Mouse (Mus musculus) kidney, postnatal 0 days (tissue): Measurements from ENCODE around the gene Camsap3. TPM values are rescaled to one million over a fixed set of nuclear protein-coding genes. Genes with fewer than 3 reads are reported as not detected.

Experiments
- ATAC-seq: fragments of 200-750 bp; cut with Nextera tagmentation; replicated peaks from 2 replicates; pipeline ENCODE4 v1.8.0; 2017; ENCODE audit warnings: low read depth, moderate number of reproducible peaks, moderate TSS enrichment, moderate library complexity; ENCODE audit not compliant: low FRiP score
- DNase-seq: peaks from one replicate; pipeline ENCODE4 v3.0.0-alpha.2; 2016; ENCODE audit warnings: low spot score
- H3K27ac ChIP-seq: fragments of 300-500 bp; sonication (generic); 2 replicates; pipeline ENCODE4 v1.5.1; 2014; ENCODE audit warnings: mild to moderate bottlenecking
- H3K27me3 ChIP-seq: fragments of 300-500 bp; sonication (generic); 2 replicates; pipeline ENCODE4 v1.6.1; 2014; ENCODE audit warnings: low read length, mixed read lengths; ENCODE audit not compliant: insufficient read depth
- H3K36me3 ChIP-seq: fragments of 300-500 bp; sonication (generic); 2 replicates; pipeline ENCODE4 v1.6.1; 2014; ENCODE audit warnings: low read length, mixed read lengths; ENCODE audit not compliant: insufficient read depth
- H3K4me1 ChIP-seq: fragments of 300-500 bp; sonication (generic); replicated peaks from 2 replicates; pipeline ENCODE4 v1.6.1; 2014; ENCODE audit warnings: antibody characterized with exemption, low read length, mixed read lengths; ENCODE audit not compliant: insufficient read depth
- H3K4me2 ChIP-seq: fragments of 300-500 bp; sonication (generic); 2 replicates; pipeline ENCODE4 v1.6.1; 2014; ENCODE audit warnings: mild to moderate bottlenecking, low read length, moderate library complexity, mixed read lengths
- H3K4me3 ChIP-seq: fragments of 300-500 bp; sonication (generic); replicated peaks from 2 replicates; pipeline ENCODE4 v1.5.1; 2014; ENCODE audit warnings: low read depth, low read length
- H3K9ac ChIP-seq: fragments of 300-500 bp; sonication (generic); 2 replicates; pipeline ENCODE4 v1.6.1; 2014; ENCODE audit warnings: low read depth, low read length
- H3K9me3 ChIP-seq: fragments of 300-500 bp; sonication (generic); replicated peaks from 2 replicates; pipeline ENCODE4 v1.6.1; 2016; ENCODE audit warnings: low read length, inconsistent platforms, mixed read lengths
- CTCF ChIP-seq: IDR thresholded peaks from 2 replicates; pipeline ENCODE4 v1.5.1; 2016; ENCODE audit warnings: antibody characterized with exemption, low read depth, mild to moderate bottlenecking, moderate library complexity
- WGBS: fragments of 180-500 bp; shearing (Covaris S2); extraction: QIAGEN DNeasy Blood & Tissue Kit; methylation state at CpG from one replicate; pipeline ENCODE4 v1.1.7; 2014; 5-methylcytosine and 5-hydroxymethylcytosine counted together
- polyA plus RNA-seq: library from polyadenylated mRNA; unstranded; fragments of >200 nt; fragmentation: Nextera tagmentation; extraction: Ambion mirVana; gene quantifications from 2 replicates; pipeline ENCODE4 v1.2.1, GENCODE M21; 2015

The Camsap3 gene
- polyA plus RNA-seq, 1 experiment from 2014 or later = 11.6 TPM

DNA sequence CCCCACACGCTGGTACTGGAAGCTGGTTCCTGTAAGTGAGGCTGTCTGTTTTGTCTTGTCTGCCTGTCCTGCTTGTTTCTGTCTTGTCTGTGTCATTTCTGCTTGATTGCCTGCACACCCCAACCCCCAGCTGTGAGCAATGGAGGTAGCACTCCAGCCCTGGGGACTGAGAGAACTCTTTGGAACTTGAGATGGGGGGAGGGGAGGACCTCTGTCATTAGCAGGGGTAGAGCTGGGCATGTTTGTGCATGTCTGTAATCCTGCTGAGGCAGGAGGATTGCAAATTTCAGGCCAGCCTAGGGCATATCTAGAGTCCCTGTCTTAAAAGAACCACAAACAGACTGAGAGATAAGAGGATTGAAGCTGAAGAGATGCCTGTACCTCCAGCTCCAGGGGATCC, 12.1 kb downstream of the Camsap3 start:
- DNase-seq (no peak), ATAC-seq (no peak)
- TF ChIP-seq CTCF = no peak
- no peak overlapping the region for H3K4me3 ChIP-seq
- H3K9ac ChIP-seq = no peak overlapping the region
- H3K36me3 ChIP-seq = 0 out of 2 replicates have a peak, but pooled peaks cover 4% of the 10 kb centered on the region
- no peak overlapping the region for H3K27ac ChIP-seq
- H3K4me1 ChIP-seq = peaks cover 3% of the 10 kb centered on the region; the same call in 1 of the 2 replicates
- no peak overlapping the region for H3K4me2 ChIP-seq
- WGBS = 82% methylated on average over 1 of the region's 1 CpGs
- no peaks in the 10 kb centered on the region for H3K27me3 ChIP-seq
- H3K9me3 ChIP-seq = no peaks in the 10 kb centered on the region

GRCm38 (mm10) chr8:3600401-3600800, 13.3 kb downstream of the Camsap3 start:
- Histone ChIP-seq H3K9ac (no peak overlapping the region), H3K27ac (no peak overlapping the region), H3K9me3 (no peaks in the 10 kb centered on the region), H3K27me3 (no peaks in the 10 kb centered on the region), H3K4me2 (no peak overlapping the region), H3K4me3 (no peak overlapping the region), H3K4me1 (peaks cover 3% of the 10 kb centered on the region; the same call in 1 of the 2 replicates), H3K36me3 (0 out of 2 replicates have a peak, but pooled peaks cover 4% of the 10 kb centered on the region)
- ATAC-seq = no peak
- no peak for TF ChIP-seq CTCF
- no peak for DNase-seq
- WGBS = 80% methylated on average over 6 of the region's 6 CpGs

- Histone ChIP-seq H3K27me3 (no peaks in the 10 kb centered on the region), H3K4me1 (no peaks in the 10 kb centered on the region), H3K4me2 (no peak overlapping the region), H3K36me3 (0 out of 2 replicates have a peak, but pooled peaks cover 5% of the 10 kb centered on the region), H3K9me3 (no peaks in the 10 kb centered on the region), H3K27ac (no peak overlapping the region), H3K9ac (no peak overlapping the region), H3K4me3 (no peak overlapping the region)
- ATAC-seq (no peak), DNase-seq (no peak)
- no peak for TF ChIP-seq CTCF
- WGBS = 64% methylated on average over 13 of the region's 13 CpGs
Measured at GRCm38 (mm10) chr8:3603439-3603838, 16.3 kb downstream of the Camsap3 start.

DNA sequence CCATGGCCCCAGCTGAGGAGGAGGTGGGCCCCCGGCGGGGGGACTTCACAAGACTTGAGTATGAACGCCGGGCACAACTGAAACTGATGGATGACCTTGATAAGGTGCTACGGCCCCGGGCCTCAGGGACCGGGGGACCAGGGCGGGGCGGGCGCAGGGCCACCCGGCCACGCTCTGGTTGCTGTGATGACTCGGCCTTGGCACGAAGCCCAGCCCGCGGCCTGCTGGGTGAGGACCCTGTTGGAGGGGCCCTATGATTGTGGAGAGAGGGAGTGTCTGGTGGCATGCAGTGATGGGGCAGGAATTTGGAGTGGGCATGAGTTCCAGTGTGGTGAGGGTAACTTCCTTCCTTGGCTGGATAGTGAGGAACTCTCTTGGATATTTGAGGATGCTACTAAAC, 19.5 kb downstream of the Camsap3 start:
- Histone ChIP-seq H3K27me3 (no peaks in the 10 kb centered on the region), H3K9me3 (no peaks in the 10 kb centered on the region), H3K4me3 (no peak overlapping the region), H3K9ac (no peak overlapping the region), H3K36me3 (peaks cover 28% of the 10 kb centered on the region), H3K4me1 (no peaks in the 10 kb centered on the region), H3K4me2 (no peak overlapping the region), H3K27ac (peak overlapping the region; percentile 25; the same call in 1 of the 2 replicates)
- 68% methylated on average over 16 of the region's 16 CpGs for WGBS
- no peak for ATAC-seq
- DNase-seq = no peak
- no peak for TF ChIP-seq CTCF

GRCm38 (mm10) chr8:3607822-3608221, 20.7 kb downstream of the Camsap3 start:
- no peak overlapping the region for H3K9ac ChIP-seq
- H3K9me3 ChIP-seq = no peaks in the 10 kb centered on the region
- H3K27ac ChIP-seq = no peak overlapping the region
- no peaks in the 10 kb centered on the region for H3K4me1 ChIP-seq
- H3K36me3 ChIP-seq = peaks cover 38% of the 10 kb centered on the region
- ATAC-seq = no peak
- H3K27me3 ChIP-seq = no peaks in the 10 kb centered on the region
- 90% methylated on average over 7 of the region's 7 CpGs for WGBS
- DNase-seq = no peak
- TF ChIP-seq CTCF = no peak
- no peak overlapping the region for H3K4me2 ChIP-seq
- no peak overlapping the region for H3K4me3 ChIP-seq

- no peak for TF ChIP-seq CTCF
- Histone ChIP-seq H3K4me1 (no peaks in the 10 kb centered on the region), H3K9me3 (no peaks in the 10 kb centered on the region), H3K4me2 (no peak overlapping the region), H3K27me3 (no peaks in the 10 kb centered on the region), H3K4me3 (no peak overlapping the region), H3K27ac (peak overlapping the region; percentile 65), H3K9ac (no peak overlapping the region), H3K36me3 (peaks cover 48% of the 10 kb centered on the region)
- WGBS = 60% methylated on average over 12 of the region's 12 CpGs
- DNase-seq = no peak
- no peak for ATAC-seq
Measured at GRCm38 (mm10) chr8:3609046-3609815, 22.1 kb downstream of the Camsap3 start.
